ENCODE assay signal across 25 mouse cellular contexts in genomic region chr10:93121262-93121860, GRCm38 (mm10). TPM values are rescaled to one million over a fixed set of nuclear protein-coding genes. Genes with fewer than 3 reads are reported as not detected.
DNase-seq lines count a peak whose midpoint lies in the region; ATAC-seq and TF ChIP-seq lines count a peak whose summit lies in the region.
"Had no signal": no experiment of that assay in that cellular context is flagged by ENCODE, and none has a peak within 500 bp of the region (broad histone marks: within the 10 kb centered on the region; RNA-seq: fewer than 3 reads in every experiment).

No protein-coding gene starts in this region.

- no peaks in the 10 kb centered on the region for H3K27me3 ChIP-seq in liver, embryonic 13.5 days
- no peaks in the 10 kb centered on the region for H3K27me3 ChIP-seq in liver, embryonic 14.5 days (ENCODE audit: control insufficient read depth, insufficient read depth, low read length)
- H3K27me3 ChIP-seq in midbrain, embryonic 14.5 days (ENCODE audit: control insufficient read depth, insufficient read depth, low read length): no peaks in the 10 kb centered on the region
- no peaks in the 10 kb centered on the region for H3K27me3 ChIP-seq in midbrain, embryonic 16.5 days (ENCODE audit: control insufficient read depth, insufficient read depth, low read depth, low read length)
- H3K27me3 ChIP-seq: embryonic facial prominence, embryonic 13.5 days; forebrain, embryonic 12.5 days; heart, embryonic 13.5 days; limb, embryonic 12.5 days; liver, embryonic 15.5 days; lung, embryonic 15.5 days; midbrain, embryonic 12.5 days had no signal

- H3K36me3 ChIP-seq in liver, embryonic 13.5 days: no peaks in the 10 kb centered on the region
- no peaks in the 10 kb centered on the region for H3K36me3 ChIP-seq in liver, embryonic 14.5 days (replicated peaks; ENCODE audit: control insufficient read depth, insufficient read depth, low read depth)
- no peaks in the 10 kb centered on the region for H3K36me3 ChIP-seq in midbrain, embryonic 14.5 days (ENCODE audit: control insufficient read depth, insufficient read depth, low read length)
- H3K36me3 ChIP-seq in midbrain, embryonic 16.5 days (ENCODE audit: control insufficient read depth, insufficient read depth, low read length): no peaks in the 10 kb centered on the region
- H3K36me3 ChIP-seq: embryonic facial prominence, embryonic 13.5 days; forebrain, embryonic 12.5 days; heart, embryonic 13.5 days; limb, embryonic 12.5 days; liver, embryonic 15.5 days; lung, embryonic 15.5 days; midbrain, embryonic 12.5 days had no signal

- WGBS in liver, embryonic 13.5 days (ENCODE audit: insufficient replicate concordance): 57% methylated on average over 6 of the region's 6 CpGs
- WGBS in liver, embryonic 14.5 days (ENCODE audit: insufficient replicate concordance): 56% methylated on average over 6 of the region's 6 CpGs
- 92% methylated on average over 6 of the region's 6 CpGs for WGBS in midbrain, embryonic 14.5 days
- 92% methylated on average over 6 of the region's 6 CpGs for WGBS in midbrain, embryonic 16.5 days

- 0 out of 2 replicates have a peak, but pooled peaks have one; percentile 26 for ATAC-seq in liver, embryonic 13.5 days (ENCODE audit: low read depth)
- no peak for ATAC-seq in liver, embryonic 14.5 days (ENCODE audit: insufficient read depth)
- no peak for ATAC-seq in midbrain, embryonic 14.5 days (ENCODE audit: low FRiP score, low TSS enrichment)
- no peak for ATAC-seq in midbrain, embryonic 16.5 days

- H3K27ac ChIP-seq in liver, embryonic 13.5 days: no peak overlapping the region
- H3K27ac ChIP-seq in liver, embryonic 14.5 days: no peak overlapping the region
- H3K27ac ChIP-seq in midbrain, embryonic 14.5 days (replicated peaks; ENCODE audit: low read depth, low read length): no peak overlapping the region
- no peak overlapping the region for H3K27ac ChIP-seq in midbrain, embryonic 16.5 days (ENCODE audit: low read length)
- H3K27ac ChIP-seq: embryonic facial prominence, embryonic 13.5 days; forebrain, embryonic 12.5 days; heart, embryonic 13.5 days; hindbrain, embryonic 14.5 days; limb, embryonic 12.5 days; liver, embryonic 15.5 days; lung, embryonic 15.5 days; midbrain, embryonic 12.5 days had no signal

- no peak overlapping the region for H3K9ac ChIP-seq in liver, embryonic 13.5 days
- no peak overlapping the region for H3K9ac ChIP-seq in liver, embryonic 14.5 days (replicated peaks)
- H3K9ac ChIP-seq in midbrain, embryonic 14.5 days (replicated peaks; ENCODE audit: low read length): no peak overlapping the region
- H3K9ac ChIP-seq in midbrain, embryonic 16.5 days (ENCODE audit: low read depth, low read length): no peak overlapping the region
- H3K9ac ChIP-seq: embryonic facial prominence, embryonic 13.5 days; forebrain, embryonic 12.5 days; forebrain, postnatal 0 days; heart, embryonic 13.5 days; hindbrain, embryonic 14.5 days; limb, embryonic 12.5 days; liver, embryonic 15.5 days; lung, embryonic 15.5 days; midbrain, embryonic 12.5 days had no signal

- no peaks in the 10 kb centered on the region for H3K9me3 ChIP-seq in liver, embryonic 13.5 days (replicated peaks)
- H3K9me3 ChIP-seq in liver, embryonic 14.5 days (ENCODE audit: control insufficient read depth, low read length): no peaks in the 10 kb centered on the region
- 0 out of 2 replicates have a peak, but pooled peaks cover 2% of the 10 kb centered on the region for H3K9me3 ChIP-seq in midbrain, embryonic 14.5 days (ENCODE audit: control insufficient read depth, low read length)
- H3K9me3 ChIP-seq in midbrain, embryonic 16.5 days (replicated peaks; ENCODE audit: control insufficient read depth, low read length, poor library complexity, severe bottlenecking): no peaks in the 10 kb centered on the region
- H3K9me3 ChIP-seq: embryonic facial prominence, embryonic 13.5 days; forebrain, embryonic 12.5 days; heart, embryonic 13.5 days; limb, embryonic 12.5 days; liver, embryonic 15.5 days; lung, embryonic 15.5 days; midbrain, embryonic 12.5 days had no signal

- H3K4me2 ChIP-seq in liver, embryonic 13.5 days: no peak overlapping the region
- peak overlapping the region; percentile 4; the same call in 1 of the 2 replicates for H3K4me2 ChIP-seq in liver, embryonic 14.5 days (ENCODE audit: low read depth)
- no peak overlapping the region for H3K4me2 ChIP-seq in midbrain, embryonic 14.5 days (ENCODE audit: low read length)
- no peak overlapping the region for H3K4me2 ChIP-seq in midbrain, embryonic 16.5 days (ENCODE audit: low read length)
- H3K4me2 ChIP-seq: embryonic facial prominence, embryonic 13.5 days; forebrain, embryonic 12.5 days; heart, embryonic 13.5 days; hindbrain, embryonic 14.5 days; limb, embryonic 12.5 days; liver, embryonic 15.5 days; lung, embryonic 15.5 days; midbrain, embryonic 12.5 days had no signal

- no peak for TF ChIP-seq CTCF in liver, embryonic 14.5 days (IDR thresholded peaks at IDR 0.05; ENCODE audit: low read depth)

- peaks cover 51% of the 10 kb centered on the region for H3K4me1 ChIP-seq in liver, embryonic 13.5 days (replicated peaks)
- H3K4me1 ChIP-seq in liver, embryonic 14.5 days (replicated peaks; ENCODE audit: control insufficient read depth in 2 of 2, insufficient read depth in 2 of 2, low read length in 1 of 2): peaks cover 26 to 36% of the 10 kb centered on the region in 2 experiments
- no peaks in the 10 kb centered on the region for H3K4me1 ChIP-seq in midbrain, embryonic 14.5 days (ENCODE audit: control insufficient read depth, insufficient read depth, low read length)
- no peaks in the 10 kb centered on the region for H3K4me1 ChIP-seq in midbrain, embryonic 16.5 days (ENCODE audit: control insufficient read depth, insufficient read depth, low read length)
- H3K4me1 ChIP-seq: midbrain, embryonic 12.5 days had no signal

- TF ChIP-seq EP300 in liver, embryonic 14.5 days (IDR thresholded peaks at IDR 0.05; ENCODE audit: low read depth): peak; percentile 61

- H3K4me3 ChIP-seq in liver, embryonic 13.5 days (replicated peaks): no peak overlapping the region
- no peak overlapping the region for H3K4me3 ChIP-seq in liver, embryonic 14.5 days (ENCODE audit: insufficient read depth in 1 of 2, low read depth in 2 of 2, low read length in 2 of 2)
- no peak overlapping the region for H3K4me3 ChIP-seq in midbrain, embryonic 14.5 days (replicated peaks; ENCODE audit: low read depth, low read length)
- no peak overlapping the region for H3K4me3 ChIP-seq in midbrain, embryonic 16.5 days (ENCODE audit: low read depth, low read length)
- H3K4me3 ChIP-seq: embryonic facial prominence, embryonic 13.5 days; erythroblast, embryonic 14.5 days; forebrain, embryonic 12.5 days; heart, embryonic 13.5 days; left cerebral cortex, adult 2 months; limb, embryonic 12.5 days; liver, embryonic 15.5 days; lung, embryonic 15.5 days; midbrain, embryonic 12.5 days had no signal

- peak; percentile 65 for DNase-seq in adrenal gland, postnatal 14 days
- no peak for DNase-seq in adrenal gland, adult 8-10 months
- no peak for DNase-seq in liver, embryonic 13.5 days
- no peak for DNase-seq in liver
- no peak for DNase-seq in liver, embryonic 14.5 days (ENCODE audit: low read depth in 3 of 3, low spot score in 3 of 3)
- DNase-seq in midbrain, embryonic 14.5 days: no peak
- DNase-seq: cerebellum, adult 11 months; cerebellum, adult 9-11 months; forebrain, postnatal 0 days; gastrocnemius, postnatal 14 days; heart, postnatal 10 days; kidney, adult 11 months; kidney, postnatal 14 days; thymus, postnatal 4 days had no signal

RNA-seq across cellular contexts. Expression of gene Cdk17, which starts 39.3 kb away (rescaled TPM):
- 31.4 and 33.2 TPM in 2 replicates for total RNA-seq in adrenal gland, postnatal 14 days (2021)
- 10 to 100 TPM; 24.6 to 30.2 (median 28.1) TPM for total RNA-seq in adrenal gland, adult 8-10 months (2022)
- polyA plus RNA-seq in liver, embryonic 13.5 days (2015; fragmentation: Nextera tagmentation; extraction: Ambion mirVana): 10.1 and 12.0 TPM in 2 replicates
- polyA plus RNA-seq in liver, embryonic 14.5 days (2012; rRNA removed): 7.2 and 10.5 TPM in 2 replicates
- polyA plus RNA-seq in liver, embryonic 14.5 days (2014; fragmentation: Nextera tagmentation; extraction: Ambion mirVana): 12.9 and 15.1 TPM in 2 replicates
- polyA plus RNA-seq in midbrain, embryonic 14.5 days (2014; fragmentation: Nextera tagmentation; extraction: Ambion mirVana): 57.0 and 67.8 TPM in 2 replicates
- 39.5 and 40.2 TPM in 2 replicates for polyA plus RNA-seq in midbrain, embryonic 16.5 days (2015; fragmentation: Nextera tagmentation; extraction: Ambion mirVana)

RNA-seq across cellular contexts. Expression of gene Cfap54, which starts 39.9 kb away (rescaled TPM):
- total RNA-seq in adrenal gland, postnatal 14 days (2021): 8.3 and 9.3 TPM in 2 replicates
- total RNA-seq in adrenal gland, adult 8-10 months (2022): 1 to 10 TPM; 4.0 to 6.1 (median 5.1) TPM
- polyA plus RNA-seq in liver, embryonic 13.5 days (2015; fragmentation: Nextera tagmentation; extraction: Ambion mirVana): 0.15 and 0.18 TPM in 2 replicates
- 0.02 and 0.06 TPM in 2 replicates for polyA plus RNA-seq in liver, embryonic 14.5 days (2012; rRNA removed)
- 0.11 TPM in 1 of 2 replicates, not detected in the other for polyA plus RNA-seq in liver, embryonic 14.5 days (2014; fragmentation: Nextera tagmentation; extraction: Ambion mirVana)
- 2.7 TPM in 2 replicates for polyA plus RNA-seq in midbrain, embryonic 14.5 days (2014; fragmentation: Nextera tagmentation; extraction: Ambion mirVana)
- polyA plus RNA-seq in midbrain, embryonic 16.5 days (2015; fragmentation: Nextera tagmentation; extraction: Ambion mirVana): 3.2 and 4.2 TPM in 2 replicates
